Mouse (Mus musculus): Measurements from ENCODE around the gene Gngt1. TPM values are rescaled to one million over a fixed set of nuclear protein-coding genes. Genes with fewer than 3 reads are reported as not detected.

The Gngt1 gene
- polyA plus RNA-seq (2012; rRNA removed) = not detected in 2 replicates

DNA sequence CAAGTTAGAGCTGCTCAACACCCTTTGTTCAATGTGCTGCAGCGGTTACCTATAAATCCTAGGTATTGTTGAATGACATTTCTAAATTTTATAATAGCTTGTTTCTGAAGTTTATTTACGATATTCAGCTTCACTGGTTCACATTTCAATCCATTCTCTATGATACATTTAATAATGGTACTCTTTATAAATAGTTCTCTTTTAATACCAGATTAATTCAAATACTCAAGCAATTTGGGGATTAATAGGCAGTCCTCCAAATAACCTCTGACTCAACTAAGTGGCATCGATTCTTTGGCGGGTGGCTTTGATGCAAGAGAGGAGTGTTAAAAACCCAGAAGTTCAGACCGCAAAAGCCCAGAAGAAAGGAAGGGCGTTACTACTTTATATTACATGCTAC, at the start of gene Gngt1:
Gngt1 (plus strand) TSS at position 301 of the 400 bp plus-strand sequence.
- 93% methylated on average over 6 of the region's 6 CpGs for WGBS

DNA sequence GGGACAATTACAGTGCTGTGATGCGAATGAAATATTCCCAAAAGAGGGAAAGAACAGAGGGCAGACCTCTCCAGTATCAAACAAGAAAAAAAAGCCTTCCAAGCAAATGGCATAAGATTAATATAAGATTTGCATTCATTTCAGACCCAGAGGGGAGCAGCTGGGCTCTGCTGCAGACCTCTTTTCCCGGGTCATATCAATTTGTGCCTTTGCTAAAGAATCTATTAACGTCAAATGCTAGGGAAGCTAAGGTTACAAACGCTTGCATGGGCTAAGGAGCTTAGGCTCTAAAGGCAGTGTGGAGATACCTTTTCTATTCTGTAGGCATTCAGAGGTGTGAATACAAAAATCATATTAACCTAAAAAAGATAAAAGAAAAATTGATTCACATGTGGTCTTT, 38.6 kb upstream of the Gngt1 start:
- no peak for DNase-seq
- H3K4me3 ChIP-seq (ENCODE audit: control insufficient read depth, insufficient read depth, low read length) = no peak overlapping the region
- no peaks in the 10 kb centered on the region for H3K4me1 ChIP-seq (replicated peaks; ENCODE audit: control insufficient read depth, insufficient read depth, low read length)
- no peak overlapping the region for H3K27ac ChIP-seq (ENCODE audit: control insufficient read depth, insufficient read depth, low read length)
- 86% methylated on average over 4 of the region's 4 CpGs for WGBS
- TF ChIP-seq POLR2A (IDR thresholded peaks at IDR 0.05; ENCODE audit: control insufficient read depth, extremely low read depth, insufficient read depth, low read length, poor library complexity) (no peak), CTCF (IDR thresholded peaks at IDR 0.05; ENCODE audit: borderline replicate concordance, control insufficient read depth, extremely low read depth, insufficient read depth, low read length, poor library complexity) (no peak)
- no peaks in the 10 kb centered on the region for H3K27me3 ChIP-seq (ENCODE audit: control insufficient read depth, insufficient read depth, low read length)
- H3K36me3 ChIP-seq (ENCODE audit: control insufficient read depth, insufficient read depth, low read length) = no peaks in the 10 kb centered on the region

More for the DNA sequence above, at the start of gene Gngt1:
- Histone ChIP-seq H3K4me1 (replicated peaks; ENCODE audit: control insufficient read depth, insufficient read depth, low read length) (no peaks in the 10 kb centered on the region), H3K36me3 (ENCODE audit: control insufficient read depth, insufficient read depth, low read length) (no peaks in the 10 kb centered on the region), H3K27ac (ENCODE audit: control insufficient read depth, insufficient read depth, low read length) (no peak within 1 kb of the TSS), H3K4me3 (ENCODE audit: control insufficient read depth, insufficient read depth, low read length) (no peak within 1 kb of the TSS), H3K27me3 (ENCODE audit: control insufficient read depth, insufficient read depth, low read length) (no peaks in the 10 kb centered on the region)
- no peak for DNase-seq
- TF ChIP-seq CTCF (IDR thresholded peaks at IDR 0.05; ENCODE audit: borderline replicate concordance, control insufficient read depth, extremely low read depth, insufficient read depth, low read length, poor library complexity) (no peak), POLR2A (IDR thresholded peaks at IDR 0.05; ENCODE audit: control insufficient read depth, extremely low read depth, insufficient read depth, low read length, poor library complexity) (no peak)

DNA sequence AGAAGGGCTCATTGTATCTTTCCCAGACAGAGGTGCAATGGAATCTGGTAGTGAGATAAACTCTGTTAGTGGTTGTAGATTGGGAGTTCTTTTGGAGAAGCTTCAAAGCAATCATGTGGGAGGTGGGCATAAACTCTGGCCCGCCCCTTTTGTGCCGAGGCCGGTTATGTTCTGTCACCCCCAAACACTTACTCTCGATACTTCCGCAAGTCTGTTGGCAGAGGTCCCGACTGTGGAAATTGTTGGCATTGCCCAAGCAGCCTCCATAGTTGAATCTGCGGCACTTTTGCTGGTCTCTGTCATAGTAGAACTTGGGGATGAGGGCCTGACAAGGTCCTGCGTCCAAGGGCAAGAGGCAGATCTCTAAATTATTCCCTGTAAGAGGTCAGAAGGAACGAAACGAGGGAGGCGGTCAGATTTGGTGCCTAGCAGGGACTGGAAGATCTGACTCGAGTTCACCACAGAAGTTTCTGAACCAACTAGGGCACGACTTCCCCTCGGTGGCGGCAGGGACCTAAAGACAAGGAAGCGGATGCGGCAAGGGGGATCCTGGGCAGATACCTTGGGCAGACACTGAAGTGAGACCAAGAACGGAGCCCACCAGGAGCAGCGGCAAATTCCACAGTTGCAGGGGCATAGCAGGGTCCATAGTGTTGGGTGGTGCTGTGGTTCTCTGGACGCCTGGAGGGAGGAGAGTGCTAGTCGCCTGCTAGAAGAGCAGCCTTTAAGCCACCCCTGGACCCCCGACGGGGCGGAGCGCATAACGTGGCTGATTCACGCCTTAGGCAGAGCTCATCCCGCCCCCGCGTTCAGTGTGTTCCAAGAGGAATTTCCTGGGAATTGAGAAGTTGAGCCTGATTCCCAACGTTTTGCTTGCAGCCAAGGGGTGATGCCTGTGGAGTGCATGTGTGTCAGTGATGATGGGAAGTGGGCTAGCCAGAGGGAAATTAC, 25.6 kb upstream of the Gngt1 start:
- TF ChIP-seq POLR2A (IDR thresholded peaks at IDR 0.05; ENCODE audit: control insufficient read depth, extremely low read depth, insufficient read depth, low read length, poor library complexity) (no peak), CTCF (IDR thresholded peaks at IDR 0.05; ENCODE audit: borderline replicate concordance, control insufficient read depth, extremely low read depth, insufficient read depth, low read length, poor library complexity) (no peak)
- Histone ChIP-seq H3K27me3 (ENCODE audit: control insufficient read depth, insufficient read depth, low read length) (no peaks in the 10 kb centered on the region), H3K36me3 (ENCODE audit: control insufficient read depth, insufficient read depth, low read length) (no peaks in the 10 kb centered on the region), H3K4me1 (replicated peaks; ENCODE audit: control insufficient read depth, insufficient read depth, low read length) (no peaks in the 10 kb centered on the region), H3K4me3 (ENCODE audit: control insufficient read depth, insufficient read depth, low read length) (no peak overlapping the region), H3K27ac (ENCODE audit: control insufficient read depth, insufficient read depth, low read length) (no peak overlapping the region)
- DNase-seq = no peak
- 27% methylated on average over 31 of the region's 31 CpGs for WGBS

GRCm38 (mm10) chr6:3973679-3974078, 19.9 kb upstream of the Gngt1 start:
- Histone ChIP-seq H3K27me3 (ENCODE audit: control insufficient read depth, insufficient read depth, low read length) (no peaks in the 10 kb centered on the region), H3K36me3 (ENCODE audit: control insufficient read depth, insufficient read depth, low read length) (no peaks in the 10 kb centered on the region), H3K27ac (ENCODE audit: control insufficient read depth, insufficient read depth, low read length) (no peak overlapping the region), H3K4me3 (ENCODE audit: control insufficient read depth, insufficient read depth, low read length) (no peak overlapping the region), H3K4me1 (replicated peaks; ENCODE audit: control insufficient read depth, insufficient read depth, low read length) (no peaks in the 10 kb centered on the region)
- TF ChIP-seq CTCF (IDR thresholded peaks at IDR 0.05; ENCODE audit: borderline replicate concordance, control insufficient read depth, extremely low read depth, insufficient read depth, low read length, poor library complexity) (no peak), POLR2A (IDR thresholded peaks at IDR 0.05; ENCODE audit: control insufficient read depth, extremely low read depth, insufficient read depth, low read length, poor library complexity) (no peak)
- DNase-seq = no peak
- whole genome bisulfite sequencing = 77% methylated on average over 1 of the region's 1 CpGs

GRCm38 (mm10) chr6:3982661-3983284, 10.8 kb upstream of the Gngt1 start:
- Histone ChIP-seq H3K27ac (ENCODE audit: control insufficient read depth, insufficient read depth, low read length) (no peak overlapping the region), H3K4me3 (ENCODE audit: control insufficient read depth, insufficient read depth, low read length) (no peak overlapping the region), H3K36me3 (ENCODE audit: control insufficient read depth, insufficient read depth, low read length) (no peaks in the 10 kb centered on the region), H3K4me1 (replicated peaks; ENCODE audit: control insufficient read depth, insufficient read depth, low read length) (no peaks in the 10 kb centered on the region), H3K27me3 (ENCODE audit: control insufficient read depth, insufficient read depth, low read length) (no peaks in the 10 kb centered on the region)
- 91% methylated on average over 5 of the region's 5 CpGs for WGBS
- DNase-seq = no peak
- TF ChIP-seq CTCF (IDR thresholded peaks at IDR 0.05; ENCODE audit: borderline replicate concordance, control insufficient read depth, extremely low read depth, insufficient read depth, low read length, poor library complexity) (no peak), POLR2A (IDR thresholded peaks at IDR 0.05; ENCODE audit: control insufficient read depth, extremely low read depth, insufficient read depth, low read length, poor library complexity) (no peak)

GRCm38 (mm10) chr6:3988750-3989149, 4.8 kb upstream of the Gngt1 start, which contains the start of gene Tfpi2:
Gene Tfpi2, minus strand, starts transcription at chr6:3988919.
- H3K4me3 ChIP-seq (ENCODE audit: control insufficient read depth, insufficient read depth, low read length) = no peak within 1 kb of the TSS
- no peak for TF ChIP-seq POLR2A (IDR thresholded peaks at IDR 0.05; ENCODE audit: control insufficient read depth, extremely low read depth, insufficient read depth, low read length, poor library complexity)
- TF ChIP-seq CTCF (IDR thresholded peaks at IDR 0.05; ENCODE audit: borderline replicate concordance, control insufficient read depth, extremely low read depth, insufficient read depth, low read length, poor library complexity) = no peak
- no peak for DNase-seq
- no peaks in the 10 kb centered on the region for H3K27me3 ChIP-seq (ENCODE audit: control insufficient read depth, insufficient read depth, low read length)
- H3K4me1 ChIP-seq (replicated peaks; ENCODE audit: control insufficient read depth, insufficient read depth, low read length) = no peaks in the 10 kb centered on the region
- no peak within 1 kb of the TSS for H3K27ac ChIP-seq (ENCODE audit: control insufficient read depth, insufficient read depth, low read length)
- no peaks in the 10 kb centered on the region for H3K36me3 ChIP-seq (ENCODE audit: control insufficient read depth, insufficient read depth, low read length)
- WGBS = 93% methylated on average over 3 of the region's 3 CpGs
